Mouse (Mus musculus) cortical plate, adult 2 months (tissue): ENCODE data around the gene Zbtb5.

Experiments
- CTCF ChIP-seq: fragments of 200-500 bp; IDR thresholded peaks from 2 replicates; pipeline ENCODE4 v1.5.1; 2011; ENCODE audit warnings: mild to moderate bottlenecking, control low read depth, low read length; ENCODE audit not compliant: insufficient read depth; ENCODE audit errors: extremely low read depth
- POLR2A ChIP-seq: fragments of 200-500 bp; IDR thresholded peaks from 2 replicates; pipeline ENCODE4 v1.6.1; 2011; ENCODE audit warnings: mild to moderate bottlenecking, low read length, control low read depth; ENCODE audit not compliant: insufficient read depth; ENCODE audit errors: extremely low read depth

DNA sequence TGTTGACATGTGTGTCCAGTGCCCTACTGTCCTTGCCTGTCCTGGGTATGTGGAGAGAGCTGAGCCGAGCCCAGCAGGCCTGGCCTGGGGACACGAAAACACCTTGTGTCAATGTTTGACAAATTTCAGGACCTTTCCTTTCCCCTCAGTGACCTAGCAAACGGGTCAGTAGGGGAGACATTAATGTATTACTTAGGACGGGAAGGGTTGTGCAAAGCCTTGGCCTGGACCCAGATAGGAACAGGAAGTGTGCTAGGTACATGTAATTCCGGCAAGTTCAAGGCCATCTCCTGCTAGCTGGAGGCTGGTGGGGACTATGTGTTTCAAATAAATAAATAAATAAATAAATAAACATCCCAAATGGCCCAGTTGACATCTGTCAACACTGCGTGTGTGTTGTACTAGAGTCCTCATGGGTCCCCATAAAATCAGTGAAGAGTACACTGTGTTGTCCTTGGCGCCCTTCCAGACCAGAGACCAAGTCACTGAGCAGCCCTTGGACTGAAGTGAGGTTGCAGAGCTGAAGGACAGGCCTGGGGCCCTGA is 32.3 kb downstream of the Zbtb5 start:
- TF ChIP-seq CTCF = no peak
- no peak for TF ChIP-seq POLR2A
